Mouse (Mus musculus): Measurements from ENCODE around the gene Tshb.

DNA sequence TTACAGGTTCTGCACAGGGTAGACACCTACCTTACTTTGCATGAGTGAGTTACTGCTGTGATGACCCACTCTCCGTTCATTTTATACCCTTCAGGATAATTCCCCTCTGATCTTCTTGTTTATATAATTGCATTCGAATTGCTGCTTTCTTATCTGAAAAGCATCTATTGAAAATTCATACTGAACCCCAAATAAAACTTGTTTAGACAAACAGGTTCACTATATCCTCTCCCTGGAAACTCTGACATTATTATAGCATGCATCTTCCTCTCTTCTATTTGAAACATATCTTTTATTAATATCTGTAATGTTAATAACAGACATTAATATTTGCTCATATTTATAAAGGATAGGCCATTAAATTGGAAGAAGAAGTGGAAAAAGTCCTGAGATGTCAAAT is at the start of gene Tshb:
- TF ChIP-seq CTCF (IDR thresholded peaks at IDR 0.05; ENCODE audit: borderline replicate concordance, extremely low read depth, insufficient read depth, insufficient read length) (no peak), POLR2A (IDR thresholded peaks at IDR 0.05; ENCODE audit: borderline replicate concordance, extremely low read depth, insufficient read depth, insufficient read length, poor library complexity, severe bottlenecking) (no peak)
